Mouse (Mus musculus): ENCODE results near the gene En1.

En1 gene

GRCm38 (mm10) chr1:120600149-120600445 lies 2.1 kb upstream of the En1 start:
- no peak for DNase-seq (ENCODE audit: low spot score)

- no peak for DNase-seq (ENCODE audit: low spot score)
These were observed 1.5 kb upstream of the En1 start for GRCm38 (mm10) chr1:120600516-120601252.

GRCm38 (mm10) chr1:120601253-120601836 lies 873 bp upstream of the En1 start:
- no peak for DNase-seq (ENCODE audit: low spot score)

GRCm38 (mm10) chr1:120602876-120603655 lies 848 bp downstream of the En1 start:
- DNase-seq (ENCODE audit: low spot score): peak; percentile 48

GRCm38 (mm10) chr1:120603656-120604051 lies 1.4 kb downstream of the En1 start:
- DNase-seq (ENCODE audit: low spot score): no peak

GRCm38 (mm10) chr1:120604431-120605142 lies 2.4 kb downstream of the En1 start:
- peak; percentile 42 for DNase-seq (ENCODE audit: low spot score)

- DNase-seq (ENCODE audit: low spot score): peak; percentile 38
These were observed 2.9 kb downstream of the En1 start for GRCm38 (mm10) chr1:120605143-120605435.

- DNase-seq (ENCODE audit: low spot score): no peak
These were observed 3.5 kb downstream of the En1 start for GRCm38 (mm10) chr1:120605521-120606310.

GRCm38 (mm10) chr1:120606641-120607575 lies 4.7 kb downstream of the En1 start:
- DNase-seq (ENCODE audit: low spot score): no peak

GRCm38 (mm10) chr1:120607576-120608400 lies 5.6 kb downstream of the En1 start:
- no peak for DNase-seq (ENCODE audit: low spot score)

GRCm38 (mm10) chr1:120608461-120608860 lies 6.2 kb downstream of the En1 start:
- DNase-seq (ENCODE audit: low spot score): no peak

GRCm38 (mm10) chr1:120609611-120610010 lies 7.4 kb downstream of the En1 start:
- DNase-seq (ENCODE audit: low spot score): no peak

GRCm38 (mm10) chr1:120613461-120614306 lies 11.5 kb downstream of the En1 start:
- no peak for DNase-seq (ENCODE audit: low spot score)

GRCm38 (mm10) chr1:120614307-120615100 lies 12.3 kb downstream of the En1 start:
- no peak for DNase-seq (ENCODE audit: low spot score)

GRCm38 (mm10) chr1:120615521-120615920 lies 13.3 kb downstream of the En1 start:
- DNase-seq (ENCODE audit: low spot score): no peak

GRCm38 (mm10) chr1:120615927-120616326 lies 13.7 kb downstream of the En1 start:
- no peak for DNase-seq (ENCODE audit: low spot score)

- DNase-seq (ENCODE audit: low spot score): no peak
These were observed 19.2 kb downstream of the En1 start for GRCm38 (mm10) chr1:120621383-120621782.

Data from adipocyte (in vitro differentiated cells).